Mouse (Mus musculus): Measurements from ENCODE around the gene Prkar1b.

Prkar1b gene

GRCm38 (mm10) chr5:139145726-139146125, 4.1 kb downstream of the Prkar1b start:
- no peak for DNase-seq

DNA sequence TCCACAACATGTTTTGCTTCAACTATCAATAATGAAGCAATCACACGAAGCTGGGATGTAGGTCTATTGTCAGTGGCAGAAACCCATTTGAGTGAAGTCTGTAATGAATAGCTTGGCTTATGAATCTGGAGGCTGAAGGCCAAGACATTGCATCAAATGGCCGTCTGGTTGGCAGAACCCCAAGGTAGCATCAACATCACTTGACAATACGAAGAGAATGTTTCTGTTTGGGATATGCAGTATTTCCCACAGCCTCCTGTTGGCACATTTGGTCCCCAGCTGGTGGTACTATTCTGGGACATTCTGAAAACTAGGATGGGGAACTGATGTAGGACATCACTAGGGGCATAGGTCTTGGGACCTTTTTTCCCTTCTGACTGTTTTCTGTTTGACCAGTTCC, 5.9 kb downstream of the Prkar1b start:
- no peak for DNase-seq

DNA sequence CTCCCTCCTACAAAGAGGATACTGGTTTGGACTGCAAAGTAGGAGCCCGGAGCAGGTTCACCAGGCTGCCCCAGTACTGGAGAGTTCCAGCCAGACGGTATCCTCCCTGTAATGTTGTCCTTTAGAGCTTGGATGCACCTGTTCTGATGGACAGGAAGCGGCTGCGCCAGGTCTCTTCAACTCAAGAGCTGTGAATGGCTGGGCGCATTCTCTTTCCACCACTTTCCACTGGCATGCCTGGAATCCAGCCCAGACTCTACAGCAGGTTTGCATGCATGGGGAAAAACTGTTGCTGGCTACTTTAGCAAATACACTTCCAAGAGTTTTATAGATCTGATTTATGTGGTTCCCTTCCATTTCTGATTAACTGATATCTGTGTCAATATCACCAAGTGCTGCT, 8.5 kb downstream of the Prkar1b start:
- no peak for DNase-seq

DNA sequence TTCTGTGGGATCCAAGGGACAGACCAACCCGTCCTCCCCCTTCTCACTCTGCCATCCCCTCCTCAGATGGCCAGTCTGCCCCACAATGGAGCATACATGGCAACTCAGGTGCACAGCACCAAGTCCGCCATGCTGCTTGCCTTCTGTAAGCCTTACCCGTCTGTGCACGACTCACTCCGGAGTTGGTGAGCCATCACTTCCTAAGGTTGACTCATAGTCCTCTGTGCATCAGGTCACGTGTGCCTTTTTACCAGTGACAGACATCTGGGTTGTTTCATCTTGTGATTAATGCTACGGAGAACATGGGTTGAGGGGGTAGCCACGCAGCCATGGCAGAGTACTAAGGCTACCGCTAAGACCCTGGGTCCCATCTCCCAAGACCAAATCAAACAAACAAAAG, 9.2 kb downstream of the Prkar1b start:
- no peak for DNase-seq

DNA sequence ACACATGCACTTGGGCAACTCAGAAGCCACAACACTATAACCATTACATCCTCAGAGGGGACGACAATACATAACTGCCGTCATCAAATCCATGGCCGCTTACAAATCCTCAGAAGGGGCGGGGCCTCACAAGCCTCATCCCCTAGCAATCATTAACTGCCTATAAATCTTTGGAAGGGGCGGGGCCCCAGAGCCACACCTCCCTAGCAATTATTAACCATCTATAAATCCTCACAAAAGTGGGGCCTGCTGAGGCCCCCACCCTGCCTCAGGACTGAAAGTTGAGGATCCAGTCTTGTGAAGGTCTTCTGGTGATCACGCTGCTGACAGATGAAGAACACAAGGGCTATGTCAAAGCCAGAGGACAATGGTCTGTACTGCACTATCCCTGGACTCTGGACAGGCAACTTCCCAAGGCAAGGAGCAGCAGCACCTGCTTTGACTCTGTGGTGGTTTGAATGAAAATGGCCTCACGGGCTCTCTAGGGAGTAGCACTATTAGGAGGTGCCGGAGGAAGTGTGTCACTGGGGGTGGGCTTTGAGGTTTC, 10.8 kb downstream of the Prkar1b start:
- DNase-seq: no peak

GRCm38 (mm10) chr5:139138261-139138925, 11.4 kb downstream of the Prkar1b start:
- DNase-seq: no peak

- no peak for DNase-seq
These were observed 12.6 kb downstream of the Prkar1b start for GRCm38 (mm10) chr5:139137176-139137575.

GRCm38 (mm10) chr5:139136341-139136740, 13.5 kb downstream of the Prkar1b start:
- no peak for DNase-seq

GRCm38 (mm10) chr5:139134501-139134900, 15.3 kb downstream of the Prkar1b start:
- no peak for DNase-seq

GRCm38 (mm10) chr5:139130351-139130750, 19.4 kb downstream of the Prkar1b start:
- DNase-seq: no peak

- no peak for DNase-seq
These were observed 20.1 kb downstream of the Prkar1b start for GRCm38 (mm10) chr5:139129572-139130151.

- no peak for DNase-seq
These were observed 20.7 kb downstream of the Prkar1b start for GRCm38 (mm10) chr5:139129078-139129477.

GRCm38 (mm10) chr5:139128476-139129065, 21.2 kb downstream of the Prkar1b start:
- DNase-seq: no peak

DNA sequence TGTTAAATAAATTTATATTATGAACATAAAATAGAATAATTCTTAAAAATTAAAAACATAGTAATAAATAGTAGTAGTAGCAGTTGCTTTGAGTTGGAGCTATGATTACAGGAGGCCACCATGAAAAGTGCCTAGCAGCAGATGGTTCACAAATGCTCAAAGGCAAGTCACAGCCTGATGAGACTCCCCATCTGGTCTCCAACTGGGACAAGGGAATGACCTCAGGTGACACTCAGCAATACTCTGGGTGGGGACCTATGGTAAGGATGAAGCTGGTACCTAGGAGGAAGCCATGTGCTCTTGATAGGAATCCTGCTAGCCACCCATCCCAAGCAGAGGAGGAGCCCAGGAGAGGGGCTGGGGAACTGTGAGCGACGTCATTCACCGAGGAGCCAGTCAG, 24.1 kb downstream of the Prkar1b start:
- no peak for DNase-seq

- DNase-seq: no peak
These were observed 30.9 kb downstream of the Prkar1b start for GRCm38 (mm10) chr5:139118961-139119276.

GRCm38 (mm10) chr5:139118139-139118960, 31.5 kb downstream of the Prkar1b start:
- no peak for DNase-seq

GRCm38 (mm10) chr5:139115507-139115906, 34.3 kb downstream of the Prkar1b start:
- DNase-seq: no peak

DNA sequence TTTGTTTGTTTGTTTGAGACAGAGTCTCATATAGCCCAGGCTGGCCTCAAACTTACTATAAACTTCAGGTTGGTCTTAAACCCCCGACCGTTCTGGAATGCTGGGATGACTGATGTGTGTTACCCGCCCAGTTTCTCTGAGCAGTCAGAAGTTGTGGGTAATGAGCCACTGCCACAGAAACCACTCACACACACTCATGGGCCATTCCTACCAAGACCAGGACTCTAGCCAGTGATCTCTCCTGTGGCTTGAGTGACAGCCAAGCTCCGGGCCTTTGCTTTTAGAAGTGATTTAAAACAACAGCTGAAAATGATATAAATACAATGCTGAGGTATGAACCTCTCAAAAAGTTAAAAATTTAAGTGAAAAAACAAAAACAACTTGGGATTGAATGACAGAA, 34.9 kb downstream of the Prkar1b start:
- no peak for DNase-seq

DNA sequence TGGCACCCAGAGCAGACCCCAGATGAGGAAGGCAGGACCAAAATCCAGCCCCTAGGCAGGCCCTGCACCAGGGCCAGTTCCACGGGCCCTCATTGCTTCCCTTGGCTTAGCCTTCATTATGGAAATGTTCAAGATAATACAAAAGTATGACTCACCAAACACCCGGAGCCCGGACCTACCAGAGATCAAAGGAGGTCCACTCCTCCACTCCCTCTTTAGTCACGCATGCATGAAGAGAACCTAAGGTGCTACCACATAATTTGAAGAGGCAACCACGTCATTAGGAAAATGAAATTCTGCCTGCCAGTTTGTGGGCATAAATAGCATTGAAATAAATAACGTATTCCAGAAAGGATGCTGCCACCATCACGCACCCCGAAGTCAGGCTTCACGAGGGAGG, 37.4 kb downstream of the Prkar1b start:
- no peak for DNase-seq

GRCm38 (mm10) chr5:139111991-139112390, 37.8 kb downstream of the Prkar1b start:
- no peak for DNase-seq

- no peak for DNase-seq
These were observed 39.5 kb downstream of the Prkar1b start for GRCm38 (mm10) chr5:139110140-139110855.

DNA sequence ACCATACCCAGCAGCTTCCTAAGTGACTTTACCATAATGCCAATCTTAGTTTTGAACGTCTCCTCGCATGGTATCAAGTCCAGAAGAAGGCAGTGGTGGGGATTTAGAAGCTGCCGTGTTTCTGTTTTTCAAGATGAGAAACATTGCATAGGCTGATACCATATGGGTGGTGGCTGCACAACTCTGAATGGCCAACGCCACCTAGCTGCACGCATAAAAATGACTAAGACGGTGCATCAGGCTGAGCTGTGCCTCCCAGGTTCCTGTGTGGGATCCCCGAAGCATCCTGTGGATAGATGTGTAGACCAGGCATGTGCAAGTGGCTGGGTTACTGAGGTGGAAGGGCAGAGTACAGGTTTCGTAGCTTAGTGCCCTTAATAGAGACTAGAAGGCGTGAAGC, 42.0 kb downstream of the Prkar1b start:
- DNase-seq: no peak

- no peak for DNase-seq
These were observed 48.0 kb downstream of the Prkar1b start for GRCm38 (mm10) chr5:139101783-139102182.

Data from thymus, adult 18-20 months (tissue).